Mouse (Mus musculus): ENCODE data around the gene Wnk2. TPM values are rescaled to one million over a fixed set of nuclear protein-coding genes. Genes with fewer than 3 reads are reported as not detected.

Gene Wnk2
- polyA plus RNA-seq, 2 experiments, result 3.0 to 7.8 TPM

GRCm38 (mm10) chr13:49082151-49082879, 65.5 kb downstream of the Wnk2 start:
- no peak for TF ChIP-seq POLR2A (IDR thresholded peaks at IDR 0.05; ENCODE audit: borderline replicate concordance, extremely low read depth, insufficient read depth, insufficient read length)
- H3K9ac ChIP-seq (ENCODE audit: low read depth, low read length, severe bottlenecking), result no peak overlapping the region
- 65% methylated on average over 14 of the region's 14 CpGs for WGBS
- no peak for DNase-seq (ENCODE audit: low spot score)
- H3K4me1 ChIP-seq (ENCODE audit: control insufficient read depth, insufficient read depth, low read length), result no peaks in the 10 kb centered on the region
- ATAC-seq (ENCODE audit: low FRiP score, low read depth), result no peak
- H3K27ac ChIP-seq (replicated peaks; ENCODE audit: low read depth, low read length), result no peak overlapping the region
- no peaks in the 10 kb centered on the region for H3K36me3 ChIP-seq (ENCODE audit: control insufficient read depth, insufficient read depth, low read length)
- H3K4me3 ChIP-seq (replicated peaks; ENCODE audit: low read length), result no peak overlapping the region
- H3K4me2 ChIP-seq (replicated peaks; ENCODE audit: low read depth, low read length, severe bottlenecking), result no peak overlapping the region
- no peaks in the 10 kb centered on the region for H3K9me3 ChIP-seq (ENCODE audit: control insufficient read depth, low read length)
- H3K27me3 ChIP-seq (ENCODE audit: control insufficient read depth, insufficient read depth, low read length), result no peaks in the 10 kb centered on the region

GRCm38 (mm10) chr13:49076196-49076595, 71.6 kb downstream of the Wnk2 start:
- ATAC-seq (ENCODE audit: low FRiP score, low read depth) (no peak), DNase-seq (ENCODE audit: low spot score) (no peak)
- no peaks in the 10 kb centered on the region for H3K36me3 ChIP-seq (ENCODE audit: control insufficient read depth, insufficient read depth, low read length)
- H3K4me3 ChIP-seq (replicated peaks; ENCODE audit: low read length), result no peak overlapping the region
- no peak overlapping the region for H3K27ac ChIP-seq (replicated peaks; ENCODE audit: low read depth, low read length)
- no peak overlapping the region for H3K9ac ChIP-seq (ENCODE audit: low read depth, low read length, severe bottlenecking)
- no peaks in the 10 kb centered on the region for H3K9me3 ChIP-seq (ENCODE audit: control insufficient read depth, low read length)
- H3K4me2 ChIP-seq (replicated peaks; ENCODE audit: low read depth, low read length, severe bottlenecking), result no peak overlapping the region
- no peaks in the 10 kb centered on the region for H3K27me3 ChIP-seq (ENCODE audit: control insufficient read depth, insufficient read depth, low read length)
- WGBS, result 91% methylated on average over 11 of the region's 11 CpGs
- no peak for TF ChIP-seq POLR2A (IDR thresholded peaks at IDR 0.05; ENCODE audit: borderline replicate concordance, extremely low read depth, insufficient read depth, insufficient read length)
- H3K4me1 ChIP-seq (ENCODE audit: control insufficient read depth, insufficient read depth, low read length), result no peaks in the 10 kb centered on the region

- no peak for ATAC-seq (ENCODE audit: low FRiP score, low read depth)
- Histone ChIP-seq H3K9ac (ENCODE audit: low read depth, low read length, severe bottlenecking) (no peak overlapping the region), H3K9me3 (ENCODE audit: control insufficient read depth, low read length) (no peaks in the 10 kb centered on the region), H3K4me2 (replicated peaks; ENCODE audit: low read depth, low read length, severe bottlenecking) (no peak overlapping the region), H3K36me3 (ENCODE audit: control insufficient read depth, insufficient read depth, low read length) (no peaks in the 10 kb centered on the region), H3K4me1 (ENCODE audit: control insufficient read depth, insufficient read depth, low read length) (no peaks in the 10 kb centered on the region), H3K4me3 (replicated peaks; ENCODE audit: low read length) (no peak overlapping the region), H3K27ac (replicated peaks; ENCODE audit: low read depth, low read length) (no peak overlapping the region), H3K27me3 (ENCODE audit: control insufficient read depth, insufficient read depth, low read length) (no peaks in the 10 kb centered on the region)
- DNase-seq (ENCODE audit: low spot score), result no peak
- TF ChIP-seq POLR2A (IDR thresholded peaks at IDR 0.05; ENCODE audit: borderline replicate concordance, extremely low read depth, insufficient read depth, insufficient read length), result no peak
- WGBS, result 78% methylated on average over 3 of the region's 3 CpGs
Observed at GRCm38 (mm10) chr13:49075377-49075776, 72.4 kb downstream of the Wnk2 start.

- WGBS, result 72% methylated on average over 6 of the region's 6 CpGs
- no peaks in the 10 kb centered on the region for H3K4me1 ChIP-seq (ENCODE audit: control insufficient read depth, insufficient read depth, low read length)
- no peak overlapping the region for H3K4me2 ChIP-seq (replicated peaks; ENCODE audit: low read depth, low read length, severe bottlenecking)
- ATAC-seq (ENCODE audit: low FRiP score, low read depth) (no peak), DNase-seq (ENCODE audit: low spot score) (no peak)
- H3K27ac ChIP-seq (replicated peaks; ENCODE audit: low read depth, low read length), result no peak overlapping the region
- H3K4me3 ChIP-seq (replicated peaks; ENCODE audit: low read length), result no peak overlapping the region
- no peaks in the 10 kb centered on the region for H3K36me3 ChIP-seq (ENCODE audit: control insufficient read depth, insufficient read depth, low read length)
- no peak overlapping the region for H3K9ac ChIP-seq (ENCODE audit: low read depth, low read length, severe bottlenecking)
- no peak for TF ChIP-seq POLR2A (IDR thresholded peaks at IDR 0.05; ENCODE audit: borderline replicate concordance, extremely low read depth, insufficient read depth, insufficient read length)
- no peaks in the 10 kb centered on the region for H3K27me3 ChIP-seq (ENCODE audit: control insufficient read depth, insufficient read depth, low read length)
- H3K9me3 ChIP-seq (ENCODE audit: control insufficient read depth, low read length), result no peaks in the 10 kb centered on the region
Observed at GRCm38 (mm10) chr13:49073295-49073694, 74.5 kb downstream of the Wnk2 start.

- no peak overlapping the region for H3K27ac ChIP-seq (replicated peaks; ENCODE audit: low read depth, low read length)
- no peak overlapping the region for H3K4me3 ChIP-seq (replicated peaks; ENCODE audit: low read length)
- no peak for ATAC-seq (ENCODE audit: low FRiP score, low read depth)
- H3K4me1 ChIP-seq (ENCODE audit: control insufficient read depth, insufficient read depth, low read length), result no peaks in the 10 kb centered on the region
- H3K9me3 ChIP-seq (ENCODE audit: control insufficient read depth, low read length), result no peaks in the 10 kb centered on the region
- H3K9ac ChIP-seq (ENCODE audit: low read depth, low read length, severe bottlenecking), result no peak overlapping the region
- TF ChIP-seq POLR2A (IDR thresholded peaks at IDR 0.05; ENCODE audit: borderline replicate concordance, extremely low read depth, insufficient read depth, insufficient read length), result no peak
- no peak overlapping the region for H3K4me2 ChIP-seq (replicated peaks; ENCODE audit: low read depth, low read length, severe bottlenecking)
- no peaks in the 10 kb centered on the region for H3K27me3 ChIP-seq (ENCODE audit: control insufficient read depth, insufficient read depth, low read length)
- no peaks in the 10 kb centered on the region for H3K36me3 ChIP-seq (ENCODE audit: control insufficient read depth, insufficient read depth, low read length)
- no peak for DNase-seq (ENCODE audit: low spot score)
- WGBS, result 89% methylated on average over 5 of the region's 5 CpGs
Observed at GRCm38 (mm10) chr13:49071861-49072260, 76.0 kb downstream of the Wnk2 start.

Measured in limb, embryonic 14.5 days (tissue).